Mouse (Mus musculus) heart, embryonic 16.5 days (tissue): ENCODE results near the gene Cryba4. TPM values are rescaled to one million over a fixed set of nuclear protein-coding genes. Genes with fewer than 3 reads are reported as not detected.

Experiments
- ATAC-seq: fragments of 200-750 bp; cut with Nextera tagmentation; replicated peaks from 2 replicates; pipeline ENCODE4 v1.8.0; 2017; ENCODE audit warnings: moderate number of reproducible peaks; ENCODE audit not compliant: insufficient read depth, low FRiP score; ENCODE audit errors: extremely low read depth
- H3K27ac ChIP-seq: fragments of 300-500 bp; sonication (generic); 2 replicates; pipeline ENCODE4 v1.5.1; 2014; ENCODE audit warnings: mild to moderate bottlenecking, low read length, control low read depth, moderate library complexity
- H3K27me3 ChIP-seq: fragments of 300-500 bp; sonication (generic); 2 replicates; pipeline ENCODE4 v1.6.1; 2014; ENCODE audit warnings: low read length, mixed read lengths; ENCODE audit not compliant: control insufficient read depth, insufficient read depth
- H3K36me3 ChIP-seq: fragments of 300-500 bp; sonication (generic); 2 replicates; pipeline ENCODE4 v1.6.1; 2014; ENCODE audit not compliant: control insufficient read depth, insufficient read depth
- H3K4me1 ChIP-seq: fragments of 300-500 bp; sonication (generic); 2 replicates; pipeline ENCODE4 v1.6.1; 2014; ENCODE audit warnings: low read length, mixed read lengths; ENCODE audit not compliant: control insufficient read depth, insufficient read depth
- H3K4me2 ChIP-seq: fragments of 300-500 bp; sonication (generic); 2 replicates; pipeline ENCODE4 v1.6.1; 2014; ENCODE audit warnings: low read depth, mild to moderate bottlenecking, control low read depth, low read length
- H3K4me3 ChIP-seq: fragments of 300-500 bp; sonication (generic); 2 replicates; pipeline ENCODE4 v1.5.1; 2014; ENCODE audit warnings: mild to moderate bottlenecking, control low read depth, low read length
- H3K9ac ChIP-seq: fragments of 300-500 bp; sonication (generic); 2 replicates; pipeline ENCODE4 v1.6.1; 2014; ENCODE audit warnings: low read length, control low read depth
- H3K9me3 ChIP-seq: fragments of 300-500 bp; sonication (generic); replicated peaks from 2 replicates; pipeline ENCODE4 v1.6.1; 2016; ENCODE audit warnings: low read length; ENCODE audit not compliant: control insufficient read depth
- WGBS: fragments of 180-500 bp; shearing (Covaris S2); extraction: QIAGEN DNeasy Blood & Tissue Kit; methylation state at CpG from one replicate; pipeline ENCODE4 v1.1.7; 2014; 5-methylcytosine and 5-hydroxymethylcytosine counted together
- polyA plus RNA-seq: library from polyadenylated mRNA; unstranded; fragments of >200 nt; fragmentation: Nextera tagmentation; extraction: Ambion mirVana; gene quantifications from 2 replicates; pipeline ENCODE4 v1.2.1, GENCODE M21; 2015

The Cryba4 gene
- polyA plus RNA-seq, 1 experiment from 2014 or later, result 1.6 TPM

DNA sequence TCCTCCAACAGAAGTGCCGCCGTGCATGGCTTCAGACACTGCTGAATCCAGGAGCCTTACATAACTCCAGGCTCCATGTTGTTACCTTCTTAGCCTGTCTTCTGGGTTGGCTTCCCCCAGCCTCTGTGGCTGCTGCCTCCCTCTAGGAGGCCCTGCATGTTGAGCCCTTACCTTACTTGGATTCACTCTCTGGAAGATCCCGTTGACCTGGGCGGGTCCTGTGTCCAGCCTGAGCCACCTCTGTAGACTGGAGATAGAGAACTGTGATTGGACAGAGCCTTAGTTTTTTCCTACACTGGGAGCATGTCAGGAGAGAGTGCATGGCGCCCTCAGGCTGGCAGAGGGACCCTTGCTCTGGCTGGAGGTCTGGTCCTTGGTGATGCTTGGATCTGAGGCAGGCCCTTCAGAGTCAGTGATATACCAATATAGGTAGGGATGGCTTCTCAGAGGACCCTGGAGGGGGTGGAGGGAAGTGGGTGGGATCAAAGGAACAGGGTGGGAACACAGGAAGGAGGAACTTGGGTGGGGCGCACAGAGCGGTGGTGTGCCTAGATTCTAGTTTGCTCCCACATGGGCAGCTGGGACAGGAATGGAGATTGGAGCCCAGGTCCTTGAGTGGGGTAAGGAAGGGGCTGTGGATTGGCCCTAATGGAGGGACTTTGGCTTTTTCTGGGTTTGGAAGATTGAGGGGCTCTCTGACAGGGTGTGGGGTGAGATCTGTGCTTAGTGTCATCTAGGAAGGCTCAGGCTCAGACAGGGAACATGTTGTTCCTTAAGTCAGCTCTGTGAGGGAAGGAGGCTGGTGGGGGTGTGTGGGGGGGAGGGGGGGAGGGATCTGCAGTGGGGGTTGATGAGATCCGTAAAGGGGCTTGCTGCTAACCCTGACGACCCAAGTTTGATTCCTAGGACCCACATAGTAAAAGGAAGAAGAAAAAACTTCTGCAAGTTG is 36.1 kb upstream of the Cryba4 start:
- 64% methylated on average over 9 of the region's 9 CpGs for WGBS
- no peaks in the 10 kb centered on the region for H3K27me3 ChIP-seq
- no peaks in the 10 kb centered on the region for H3K36me3 ChIP-seq
- H3K4me3 ChIP-seq, result peak overlapping the region; percentile 28; the same call in 1 of the 2 replicates
- H3K4me1 ChIP-seq, result peaks cover 41% of the 10 kb centered on the region
- no peak overlapping the region for H3K9ac ChIP-seq
- no peaks in the 10 kb centered on the region for H3K9me3 ChIP-seq
- ATAC-seq, result no peak
- H3K27ac ChIP-seq, result peak overlapping the region; percentile 75; the same call in 1 of the 2 replicates
- peak overlapping the region; percentile 3; the same call in 1 of the 2 replicates for H3K4me2 ChIP-seq

GRCm38 (mm10) chr5:112287652-112288051 is 35.3 kb upstream of the Cryba4 start:
- Histone ChIP-seq H3K4me2 (peak overlapping the region; percentile 1; the same call in 1 of the 2 replicates), H3K36me3 (no peaks in the 10 kb centered on the region), H3K9me3 (no peaks in the 10 kb centered on the region), H3K9ac (no peak overlapping the region; the same call in 1 of the 2 replicates), H3K27me3 (no peaks in the 10 kb centered on the region), H3K4me1 (peaks cover 44% of the 10 kb centered on the region), H3K27ac (peak overlapping the region; percentile 75), H3K4me3 (no peak overlapping the region)
- ATAC-seq, result no peak
- 84% methylated on average over 2 of the region's 2 CpGs for WGBS

DNA sequence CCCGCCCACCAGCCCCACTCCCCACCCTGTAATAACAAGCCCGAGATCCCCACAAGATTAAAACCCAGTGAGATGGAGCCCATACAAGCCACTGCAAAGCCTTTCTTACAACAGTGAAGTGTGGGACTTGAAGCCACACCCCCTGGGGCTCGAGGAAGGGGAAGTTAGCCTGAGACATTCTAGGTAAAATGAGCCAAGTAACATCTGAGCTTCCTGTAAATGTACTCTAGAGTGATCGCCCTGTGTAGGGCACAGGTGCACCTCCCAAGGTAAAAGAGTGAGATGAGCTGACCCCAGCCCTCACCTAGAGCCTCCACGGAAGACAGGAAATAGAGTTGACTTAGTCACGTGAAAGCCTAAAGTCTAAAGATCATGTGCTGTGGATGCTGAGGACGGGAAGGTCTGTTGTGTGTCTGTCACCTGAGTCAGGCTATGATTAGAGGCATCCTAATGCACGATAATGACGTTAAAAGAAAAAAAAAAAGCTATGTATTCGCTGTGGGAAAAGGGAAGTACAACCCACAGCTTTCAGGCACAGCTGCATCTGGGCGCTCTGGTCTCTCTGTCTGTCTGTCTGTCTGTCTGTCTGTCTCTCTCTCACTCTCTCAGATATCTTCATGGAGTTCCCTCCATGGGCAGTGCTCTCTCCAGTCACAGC is 34.8 kb upstream of the Cryba4 start:
- Histone ChIP-seq H3K27me3 (no peaks in the 10 kb centered on the region), H3K9me3 (no peaks in the 10 kb centered on the region), H3K9ac (no peak overlapping the region; the same call in 1 of the 2 replicates), H3K4me1 (peaks cover 45% of the 10 kb centered on the region), H3K36me3 (no peaks in the 10 kb centered on the region), H3K27ac (peak overlapping the region; percentile 75), H3K4me3 (no peak overlapping the region), H3K4me2 (no peak overlapping the region)
- 67% methylated on average over 11 of the region's 11 CpGs for WGBS
- ATAC-seq, result no peak

GRCm38 (mm10) chr5:112286608-112286983 is 34.3 kb upstream of the Cryba4 start:
- H3K4me1 ChIP-seq, result peaks cover 47% of the 10 kb centered on the region
- no peak overlapping the region for H3K4me3 ChIP-seq
- no peaks in the 10 kb centered on the region for H3K27me3 ChIP-seq
- WGBS, result 68% methylated on average over 2 of the region's 2 CpGs
- no peak for ATAC-seq
- peak overlapping the region; percentile 50; the same call in 1 of the 2 replicates for H3K27ac ChIP-seq
- no peaks in the 10 kb centered on the region for H3K36me3 ChIP-seq
- no peaks in the 10 kb centered on the region for H3K9me3 ChIP-seq
- H3K4me2 ChIP-seq, result no peak overlapping the region
- H3K9ac ChIP-seq, result no peak overlapping the region

GRCm38 (mm10) chr5:112285548-112286085 is 33.3 kb upstream of the Cryba4 start:
- WGBS, result 78% methylated on average over 7 of the region's 7 CpGs

DNA sequence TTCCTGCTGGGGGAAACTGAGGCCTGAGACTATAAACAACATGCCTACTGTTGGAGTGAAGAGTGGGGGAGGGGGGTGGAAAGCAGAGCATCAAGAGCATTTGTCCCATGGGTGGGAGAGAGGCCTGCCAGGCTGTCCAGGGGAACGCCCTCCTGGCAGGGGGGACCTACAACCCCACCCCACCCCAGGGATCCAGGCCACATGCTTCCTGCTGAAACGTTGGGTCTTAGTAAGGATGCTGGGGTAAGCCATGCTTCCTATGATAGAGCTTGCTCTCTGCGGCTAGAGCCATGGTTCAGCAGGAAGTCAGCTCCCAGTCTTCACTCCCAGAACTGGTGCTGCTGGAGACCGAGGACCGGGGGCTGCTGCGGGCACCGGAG is 31.9 kb upstream of the Cryba4 start:
- H3K9me3 ChIP-seq, result no peaks in the 10 kb centered on the region
- peak overlapping the region; percentile 40 for H3K9ac ChIP-seq
- no peaks in the 10 kb centered on the region for H3K36me3 ChIP-seq
- H3K4me3 ChIP-seq, result no peak overlapping the region
- no peak for ATAC-seq
- H3K27me3 ChIP-seq, result no peaks in the 10 kb centered on the region
- peak overlapping the region; percentile 13; the same call in 1 of the 2 replicates for H3K4me2 ChIP-seq
- peaks cover 64% of the 10 kb centered on the region for H3K4me1 ChIP-seq
- 67% methylated on average over 7 of the region's 7 CpGs for WGBS
- H3K27ac ChIP-seq, result peak overlapping the region; percentile 84

More at GRCm38 (mm10) chr5:112285548-112286085, 33.3 kb upstream of the Cryba4 start:
- ATAC-seq, result no peak
- H3K9ac ChIP-seq, result 0 out of 2 replicates have a peak overlapping the region, but pooled peaks have one; percentile 7
- peak overlapping the region; percentile 84; the same call in 1 of the 2 replicates for H3K27ac ChIP-seq
- H3K27me3 ChIP-seq, result no peaks in the 10 kb centered on the region
- H3K4me2 ChIP-seq, result no peak overlapping the region
- peaks cover 55% of the 10 kb centered on the region for H3K4me1 ChIP-seq
- H3K9me3 ChIP-seq, result no peaks in the 10 kb centered on the region
- H3K4me3 ChIP-seq, result no peak overlapping the region
- no peaks in the 10 kb centered on the region for H3K36me3 ChIP-seq

DNA sequence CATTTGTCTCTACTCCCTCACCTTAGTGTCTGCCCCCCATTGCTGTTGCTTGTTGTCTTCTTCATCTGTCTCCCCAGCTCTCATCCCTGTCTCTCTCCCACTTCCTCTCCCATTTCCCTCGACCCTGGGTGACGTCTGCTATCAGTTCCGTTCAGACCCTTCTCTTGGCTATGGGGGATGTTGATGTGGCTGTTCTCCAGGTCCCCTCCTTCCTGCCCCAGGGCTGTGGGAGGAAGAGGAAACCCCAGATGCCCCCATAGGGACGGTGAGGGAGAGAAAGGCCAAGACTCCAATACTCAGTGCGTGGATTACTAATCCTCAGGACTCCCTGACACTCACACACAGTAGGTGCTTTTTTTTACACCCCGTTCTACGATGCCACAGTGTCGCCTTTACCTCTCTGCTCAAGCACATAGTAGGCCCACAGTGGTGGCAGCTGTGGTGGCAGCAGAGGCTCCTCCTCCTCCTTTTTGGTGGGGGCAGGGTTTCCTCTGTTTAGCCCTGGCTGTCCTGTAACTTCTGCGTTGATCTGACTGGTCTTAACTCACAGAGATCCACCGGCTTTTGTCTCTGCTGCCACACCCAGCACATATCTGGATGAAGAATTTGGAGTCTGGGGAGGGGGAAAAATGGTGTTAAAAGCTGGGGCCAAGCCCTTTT is 31.4 kb upstream of the Cryba4 start:
- 50% methylated on average over 10 of the region's 10 CpGs for WGBS
- ATAC-seq, result peak; percentile 51; the same call in 1 of the 2 replicates

GRCm38 (mm10) chr5:112282780-112283482 is 30.6 kb upstream of the Cryba4 start:
- ATAC-seq, result no peak
- H3K9ac ChIP-seq, result no peak overlapping the region; the same call in 1 of the 2 replicates
- peak overlapping the region; percentile 36 for H3K4me2 ChIP-seq
- H3K9me3 ChIP-seq, result no peaks in the 10 kb centered on the region
- peaks cover 64% of the 10 kb centered on the region for H3K4me1 ChIP-seq
- H3K27me3 ChIP-seq, result no peaks in the 10 kb centered on the region
- no peak overlapping the region for H3K4me3 ChIP-seq
- no peaks in the 10 kb centered on the region for H3K36me3 ChIP-seq
- 57% methylated on average over 9 of the region's 9 CpGs for WGBS
- peak overlapping the region; percentile 84 for H3K27ac ChIP-seq

More for the DNA sequence above, 31.4 kb upstream of the Cryba4 start:
- Histone ChIP-seq H3K4me2 (peak overlapping the region; percentile 36; the same call in 1 of the 2 replicates), H3K36me3 (no peaks in the 10 kb centered on the region), H3K27me3 (no peaks in the 10 kb centered on the region), H3K9ac (no peak overlapping the region), H3K4me1 (peaks cover 66% of the 10 kb centered on the region), H3K4me3 (no peak overlapping the region), H3K27ac (peak overlapping the region; percentile 84), H3K9me3 (no peaks in the 10 kb centered on the region)
